Mouse (Mus musculus) CH12.LX (cell line): ENCODE results near the gene Camta1. TPM values are rescaled to one million over a fixed set of nuclear protein-coding genes. Genes with fewer than 3 reads are reported as not detected.

Experiments
- DNase-seq: peaks from one replicate; pipeline ENCODE4 v3.0.0-alpha.2; 2013; ENCODE audit errors: extremely low read depth
- H3K27ac ChIP-seq: 2 replicates; pipeline ENCODE4 v1.5.1; 2012; ENCODE audit warnings: low read depth, mild to moderate bottlenecking, control low read depth, moderate library complexity; ENCODE audit not compliant: insufficient read depth
- H3K27me3 ChIP-seq: replicated peaks from 2 replicates; pipeline ENCODE3; 2012; ENCODE audit warnings: inconsistent platforms
- H3K36me3 ChIP-seq, 2 experiments: replicated peaks in 1 of 2; 2 replicates each; pipeline versions ENCODE3 to v1.6.1; 2012; ENCODE audit warnings: inconsistent platforms in 1 of 2, low read length in 1 of 2, mild to moderate bottlenecking in 1 of 2, mixed read lengths in 1 of 2, moderate library complexity in 1 of 2; ENCODE audit not compliant: control insufficient read depth in 1 of 2, insufficient read depth in 1 of 2
- H3K4me1 ChIP-seq, 2 experiments: 2 replicates each; pipeline ENCODE4 v1.6.1; 2012; ENCODE audit warnings: inconsistent platforms in 1 of 2, moderate library complexity in 1 of 2; ENCODE audit not compliant: insufficient read depth in 2 of 2, control insufficient read depth in 1 of 2
- H3K4me2 ChIP-seq: 2 replicates; pipeline ENCODE4 v1.6.1; 2012; ENCODE audit warnings: low read depth, mild to moderate bottlenecking, control low read depth; ENCODE audit not compliant: poor library complexity, insufficient read depth, severe bottlenecking
- H3K4me3 ChIP-seq, 3 experiments: fragments of 150-350 bp in 1 of 3; sonication (generic) in 1 of 3; replicated peaks in 1 of 3; 2 replicates each; pipeline versions ENCODE3 to v1.5.1; 2011 to 2012; ENCODE audit warnings: low read depth in 2 of 3, low read length in 2 of 3, mild to moderate bottlenecking in 2 of 3, moderate library complexity in 2 of 3, control low read depth in 1 of 3, improper control_type of control experiment in 1 of 3, inconsistent platforms in 1 of 3, mixed read lengths in 1 of 3; ENCODE audit not compliant: poor library complexity in 1 of 3
- H3K79me2 ChIP-seq: replicated peaks from 2 replicates; pipeline ENCODE4 v1.6.1; 2012; ENCODE audit warnings: mild to moderate bottlenecking, moderate library complexity; ENCODE audit not compliant: control insufficient read depth, poor library complexity, insufficient read depth, severe bottlenecking; ENCODE audit errors: extremely low read depth
- H3K9ac ChIP-seq: 2 replicates; pipeline ENCODE4 v1.6.1; 2012; ENCODE audit warnings: low read depth, mild to moderate bottlenecking, control low read depth, moderate library complexity; ENCODE audit not compliant: insufficient read depth
- H3K9me3 ChIP-seq: replicated peaks from 2 replicates; pipeline ENCODE3; 2012; ENCODE audit warnings: low read length, inconsistent platforms, mixed read lengths
- CHD1 ChIP-seq: IDR thresholded peaks from 2 replicates; pipeline ENCODE4 v1.6.1; 2012; ENCODE audit warnings: low read depth, low read length, improper control_type of control experiment, inconsistent platforms
- CHD2 ChIP-seq: IDR thresholded peaks from 2 replicates; pipeline ENCODE4 v1.6.1; 2011; ENCODE audit warnings: low read length, improper control_type of control experiment
- CTCF ChIP-seq, 2 experiments: IDR thresholded peaks in 1 of 2; conservative IDR thresholded peaks in 1 of 2; 2 replicates each; pipeline ENCODE4 v1.5.1; 2011 to 2012; ENCODE audit warnings: low read depth in 2 of 2, low read length in 2 of 2, improper control_type of control experiment in 1 of 2, inconsistent platforms in 1 of 2, mild to moderate bottlenecking in 1 of 2, moderate library complexity in 1 of 2
- ELF1 ChIP-seq: IDR thresholded peaks from 2 replicates; pipeline ENCODE4 v1.6.1; 2014; ENCODE audit warnings: low read depth, mild to moderate bottlenecking, inconsistent platforms, low read length, improper control_type of control experiment
- ETS1 ChIP-seq: conservative IDR thresholded peaks from 2 replicates; pipeline ENCODE4 v1.6.1; 2012; ENCODE audit warnings: low read depth, mild to moderate bottlenecking, inconsistent platforms, low read length, improper control_type of control experiment, moderate library complexity
- JUN ChIP-seq: IDR thresholded peaks from 2 replicates; pipeline ENCODE4 v1.6.1; 2011; ENCODE audit warnings: low read depth, mild to moderate bottlenecking, low read length, improper control_type of control experiment, moderate library complexity; ENCODE audit not compliant: insufficient read depth
- KAT2A ChIP-seq: IDR thresholded peaks from 2 replicates; pipeline ENCODE4 v1.6.1; 2012; ENCODE audit warnings: low read length, improper control_type of control experiment, inconsistent platforms; ENCODE audit not compliant: insufficient replicate concordance
- MAX ChIP-seq: IDR thresholded peaks from 2 replicates; pipeline ENCODE4 v1.6.1; 2011; ENCODE audit warnings: low read length, improper control_type of control experiment
- MEF2A ChIP-seq: IDR thresholded peaks from 2 replicates; pipeline ENCODE4 v1.6.1; 2014; ENCODE audit warnings: low read depth, mild to moderate bottlenecking, inconsistent platforms, low read length, improper control_type of control experiment, borderline replicate concordance
- MXI1 ChIP-seq: IDR thresholded peaks from 2 replicates; pipeline ENCODE4 v1.6.1; 2011; ENCODE audit warnings: mild to moderate bottlenecking, low read depth, low read length, improper control_type of control experiment
- PAX5 ChIP-seq: IDR thresholded peaks from 2 replicates; pipeline ENCODE4 v1.6.1; 2012; ENCODE audit warnings: low read length, inconsistent platforms, mixed read lengths
- RCOR1 ChIP-seq: conservative IDR thresholded peaks from 2 replicates; pipeline ENCODE4 v1.6.1; 2012; ENCODE audit warnings: low read depth, mild to moderate bottlenecking, inconsistent platforms, low read length, improper control_type of control experiment
- SIN3A ChIP-seq: IDR thresholded peaks from 2 replicates; pipeline ENCODE4 v1.6.1; 2012; ENCODE audit warnings: low read length, improper control_type of control experiment, inconsistent platforms
- SMC3 ChIP-seq: IDR thresholded peaks from 2 replicates; pipeline ENCODE4 v1.6.1; 2011; ENCODE audit warnings: low read depth, low read length, improper control_type of control experiment
- TCF12 ChIP-seq: IDR thresholded peaks from 2 replicates; pipeline ENCODE4 v1.6.1; 2014; ENCODE audit warnings: low read depth, mild to moderate bottlenecking, inconsistent platforms, low read length, improper control_type of control experiment
- ZKSCAN1 ChIP-seq: IDR thresholded peaks from 2 replicates; pipeline ENCODE4 v1.6.1; 2012; ENCODE audit warnings: low read depth, inconsistent platforms, low read length, improper control_type of control experiment, borderline replicate concordance
- ZMIZ1 ChIP-seq: IDR thresholded peaks from 2 replicates; pipeline ENCODE4 v1.6.1; 2012; ENCODE audit warnings: low read depth, mild to moderate bottlenecking, inconsistent platforms, low read length, improper control_type of control experiment
- dilution Hi-C: fragments of 300-500 bp; cut with MboI; formaldehyde crosslinking; loops from 2 replicates; pipeline ENCODE4 v1.14.3; 2020; ENCODE audit warnings: low sequenced_read_pairs; ENCODE audit not compliant: extremely low pct_unique_long_range_greater_than_20kb, extremely low pct_ligation_motif_present
- in situ Hi-C: fragments of 300-500 bp; cut with MboI; formaldehyde crosslinking; loops from 3 replicates; pipeline ENCODE4 v1.14.3; 2019; ENCODE audit warnings: low sequenced_read_pairs, low pct_ligation_motif_present, low pct_unique_long_range_greater_than_20kb, mixed read lengths
- polyA plus RNA-seq: library from polyadenylated mRNA; unstranded; fragments of >175 nt; gene quantifications from 2 replicates; pipeline ENCODE4 v1.2.1, GENCODE M21; 2012; ENCODE audit warnings: low read depth; ENCODE audit not compliant: insufficient read length
- total RNA-seq, 2 experiments: library from RNA; depleted of rRNA; stranded (reverse); fragments of 300-350 nt in 1 of 2; fragments of >200 nt in 1 of 2; gene quantifications; 2 replicates each; pipeline ENCODE4 v1.2.3; 2012 to 2014

Gene Camta1
- total and polyA plus RNA-seq, 3 experiments: 9.9 to 32.5 (median 15.3) TPM

DNA sequence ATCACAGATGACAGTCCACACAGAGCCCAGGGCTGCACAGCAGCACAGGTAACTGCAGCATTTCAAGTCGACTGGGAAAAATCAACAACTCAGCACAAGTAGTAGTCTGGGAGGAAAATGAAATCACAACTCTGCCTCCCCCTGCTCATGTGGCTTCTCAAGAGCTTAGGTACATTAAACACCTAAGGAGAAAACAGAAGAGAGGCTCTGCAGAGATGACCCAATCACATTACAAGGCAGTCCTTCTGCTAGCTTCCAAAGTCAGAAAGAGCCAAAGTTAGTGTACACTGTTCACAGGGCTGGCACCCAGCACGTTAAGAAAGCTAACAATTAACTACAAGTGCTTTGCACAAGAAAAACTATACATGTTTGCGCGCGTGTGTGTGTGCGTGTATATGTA is 56.6 kb downstream of the Camta1 start:
- dilution Hi-C loops: no loop called here
- TF ChIP-seq ETS1 (no peak), RCOR1 (no peak), CHD1 (no peak), PAX5 (no peak), CHD2 (no peak), SMC3 (no peak), MEF2A (no peak)
- H3K79me2 ChIP-seq: no peaks in the 10 kb centered on the region

DNA sequence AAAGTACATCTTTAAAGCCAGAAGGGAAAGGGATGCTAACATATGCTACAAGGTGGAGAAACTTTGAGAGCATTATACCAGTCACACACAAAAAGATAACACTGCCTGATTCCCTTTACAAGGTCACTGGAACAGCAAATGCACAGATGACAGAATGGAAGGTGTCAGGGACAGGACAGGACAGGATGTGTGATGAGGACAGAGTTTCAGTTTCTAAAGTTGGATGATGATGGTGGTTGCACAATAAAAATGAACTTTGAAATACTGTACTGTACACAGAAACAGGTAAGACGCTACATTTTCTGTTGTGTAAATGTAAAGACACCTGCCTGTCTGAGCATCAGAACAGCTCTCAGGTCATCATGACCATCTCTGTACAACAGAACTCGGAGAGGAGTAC is 57.5 kb downstream of the Camta1 start:
- Histone ChIP-seq H3K9ac (no peak overlapping the region), H3K4me3 (no peak overlapping the region), H3K27me3 (no peaks in the 10 kb centered on the region), H3K79me2 (no peaks in the 10 kb centered on the region), H3K27ac (no peak overlapping the region), H3K36me3 (peaks cover 0 to 12% of the 10 kb centered on the region in 2 experiments), H3K4me1 (peaks cover 7 to 31% of the 10 kb centered on the region in 2 experiments), H3K4me2 (no peak overlapping the region), H3K9me3 (no peaks in the 10 kb centered on the region)
- in situ Hi-C loops (no loop called here), dilution Hi-C loops (no loop called here)
- TF ChIP-seq SIN3A (no peak), MXI1 (no peak), TCF12 (no peak), MAX (no peak), RCOR1 (no peak), ELF1 (no peak), SMC3 (no peak), CTCF (conservative IDR thresholded peaks at IDR 0.05 in 1 of 2, IDR thresholded peaks at IDR 0.05 in 1 of 2; ENCODE audit: low read depth in 2 of 2, low read length in 2 of 2) (no peak), KAT2A (no peak)
- DNase-seq: no peak

More for the DNA sequence above, 56.6 kb downstream of the Camta1 start:
- peaks cover 0 to 11% of the 10 kb centered on the region in 2 experiments for H3K36me3 ChIP-seq
- peaks cover 7 to 29% of the 10 kb centered on the region in 2 experiments for H3K4me1 ChIP-seq
- DNase-seq: no peak
- H3K4me2 ChIP-seq: no peak overlapping the region
- no peak overlapping the region for H3K27ac ChIP-seq
- H3K9me3 ChIP-seq: no peaks in the 10 kb centered on the region
- no peaks in the 10 kb centered on the region for H3K27me3 ChIP-seq
- no peak overlapping the region for H3K4me3 ChIP-seq
- no peak overlapping the region for H3K9ac ChIP-seq
- in situ Hi-C loops: no loop called here

DNA sequence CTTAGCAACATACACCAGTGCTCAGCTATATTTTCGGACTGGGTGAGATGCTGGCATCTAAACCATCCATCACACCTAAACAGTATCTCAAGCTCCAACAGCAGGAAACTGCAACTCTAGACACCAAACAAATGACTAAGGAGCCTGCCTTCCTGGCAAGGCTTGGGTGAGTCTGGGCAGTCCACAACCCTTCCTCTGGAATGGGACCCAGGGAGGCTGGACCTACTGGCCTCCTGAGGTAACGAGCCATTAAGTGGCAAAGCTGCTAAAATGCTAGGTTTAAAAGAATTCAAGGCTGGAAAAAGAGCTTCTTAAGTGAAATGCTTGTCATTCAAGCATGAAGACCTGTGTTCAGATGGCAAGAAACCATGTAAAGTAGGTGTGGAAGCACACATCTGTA is 63.0 kb downstream of the Camta1 start:
- Histone ChIP-seq H3K9ac (no peak overlapping the region), H3K4me1 (peaks cover 0 to 17% of the 10 kb centered on the region in 2 experiments; a peak in 2 of 4 replicates), H3K9me3 (no peaks in the 10 kb centered on the region), H3K27ac (no peak overlapping the region), H3K4me2 (no peak overlapping the region), H3K4me3 (no peak overlapping the region), H3K36me3 (peaks cover 0 to 9% of the 10 kb centered on the region in 2 experiments), H3K79me2 (no peaks in the 10 kb centered on the region), H3K27me3 (no peaks in the 10 kb centered on the region)
- DNase-seq: no peak
- TF ChIP-seq JUN: no peak
- no peak for TF ChIP-seq ZKSCAN1
- no peak for TF ChIP-seq ZMIZ1
- TF ChIP-seq PAX5: no peak
- no peak for TF ChIP-seq TCF12
- TF ChIP-seq CHD2: no peak
- in situ Hi-C loops: loop anchor here (25.0 kb wide), 1 partner anchor 89 kb away; no protein-coding TSS in a partner anchor
- dilution Hi-C loops: no loop called here
